Mouse (Mus musculus): Measurements from ENCODE around the gene Ikzf2. TPM values are rescaled to one million over a fixed set of nuclear protein-coding genes. Genes with fewer than 3 reads are reported as not detected.
A peak's percentile ranks its signal among the peaks of the same experiment; 100 is the strongest.

Gene Ikzf2
- polyA plus RNA-seq, 1 experiment from 2014 or later, result 4.8 TPM

- 63% methylated on average over 2 of the region's 2 CpGs for WGBS
- ATAC-seq (ENCODE audit: insufficient number of reproducible peaks, insufficient read depth, low FRiP score, low TSS enrichment, low read depth), result no peak
These were observed 27.3 kb downstream of the Ikzf2 start for GRCm38 (mm10) chr1:69659779-69660178.

GRCm38 (mm10) chr1:69658051-69658450 is 29.0 kb downstream of the Ikzf2 start:
- H3K27me3 ChIP-seq, result no peaks in the 10 kb centered on the region
- no peak for ATAC-seq (ENCODE audit: insufficient number of reproducible peaks, insufficient read depth, low FRiP score, low TSS enrichment, low read depth)
- H3K36me3 ChIP-seq, result no peaks in the 10 kb centered on the region
- H3K9ac ChIP-seq (replicated peaks), result no peak overlapping the region
- H3K4me2 ChIP-seq, result no peak overlapping the region
- no peaks in the 10 kb centered on the region for H3K4me1 ChIP-seq (replicated peaks)
- 34% methylated on average over 6 of the region's 6 CpGs for WGBS
- no peak overlapping the region for H3K27ac ChIP-seq
- H3K9me3 ChIP-seq, result no peaks in the 10 kb centered on the region
- H3K4me3 ChIP-seq (replicated peaks), result no peak overlapping the region

More at GRCm38 (mm10) chr1:69659779-69660178, 27.3 kb downstream of the Ikzf2 start:
- H3K36me3 ChIP-seq, result no peaks in the 10 kb centered on the region
- no peaks in the 10 kb centered on the region for H3K27me3 ChIP-seq
- no peak overlapping the region for H3K9ac ChIP-seq (replicated peaks)
- H3K27ac ChIP-seq, result no peak overlapping the region
- no peaks in the 10 kb centered on the region for H3K9me3 ChIP-seq
- H3K4me1 ChIP-seq (replicated peaks), result no peaks in the 10 kb centered on the region
- H3K4me2 ChIP-seq, result no peak overlapping the region
- H3K4me3 ChIP-seq (replicated peaks), result no peak overlapping the region

GRCm38 (mm10) chr1:69657455-69657854 is 29.6 kb downstream of the Ikzf2 start:
- Histone ChIP-seq H3K4me3 (replicated peaks) (no peak overlapping the region), H3K4me2 (no peak overlapping the region), H3K27me3 (no peaks in the 10 kb centered on the region), H3K9me3 (no peaks in the 10 kb centered on the region), H3K36me3 (no peaks in the 10 kb centered on the region), H3K4me1 (replicated peaks) (no peaks in the 10 kb centered on the region), H3K27ac (no peak overlapping the region), H3K9ac (replicated peaks) (no peak overlapping the region)
- ATAC-seq (ENCODE audit: insufficient number of reproducible peaks, insufficient read depth, low FRiP score, low TSS enrichment, low read depth), result no peak
- 57% methylated on average over 3 of the region's 3 CpGs for WGBS

GRCm38 (mm10) chr1:69656929-69657328 is 30.1 kb downstream of the Ikzf2 start:
- Histone ChIP-seq H3K9me3 (no peaks in the 10 kb centered on the region), H3K4me2 (no peak overlapping the region), H3K27ac (no peak overlapping the region), H3K4me1 (replicated peaks) (no peaks in the 10 kb centered on the region), H3K36me3 (no peaks in the 10 kb centered on the region), H3K27me3 (no peaks in the 10 kb centered on the region), H3K9ac (replicated peaks) (no peak overlapping the region), H3K4me3 (replicated peaks) (no peak overlapping the region)
- no peak for ATAC-seq (ENCODE audit: insufficient number of reproducible peaks, insufficient read depth, low FRiP score, low TSS enrichment, low read depth)
- 37% methylated on average over 16 of the region's 16 CpGs for WGBS

GRCm38 (mm10) chr1:69656047-69656782 is 30.8 kb downstream of the Ikzf2 start:
- Histone ChIP-seq H3K27ac (no peak overlapping the region), H3K27me3 (no peaks in the 10 kb centered on the region), H3K36me3 (no peaks in the 10 kb centered on the region), H3K9me3 (no peaks in the 10 kb centered on the region), H3K4me2 (no peak overlapping the region), H3K4me1 (replicated peaks) (no peaks in the 10 kb centered on the region), H3K4me3 (replicated peaks) (no peak overlapping the region), H3K9ac (replicated peaks) (no peak overlapping the region)
- 75% methylated on average over 5 of the region's 5 CpGs for WGBS
- ATAC-seq (ENCODE audit: insufficient number of reproducible peaks, insufficient read depth, low FRiP score, low TSS enrichment, low read depth), result no peak

GRCm38 (mm10) chr1:69655368-69655767 is 31.7 kb downstream of the Ikzf2 start:
- Histone ChIP-seq H3K9ac (replicated peaks) (no peak overlapping the region), H3K36me3 (no peaks in the 10 kb centered on the region), H3K27me3 (no peaks in the 10 kb centered on the region), H3K4me2 (no peak overlapping the region), H3K27ac (no peak overlapping the region), H3K9me3 (no peaks in the 10 kb centered on the region), H3K4me3 (replicated peaks) (no peak overlapping the region), H3K4me1 (replicated peaks) (no peaks in the 10 kb centered on the region)
- WGBS, result 81% methylated on average over 5 of the region's 5 CpGs
- no peak for ATAC-seq (ENCODE audit: insufficient number of reproducible peaks, insufficient read depth, low FRiP score, low TSS enrichment, low read depth)

- H3K4me3 ChIP-seq (replicated peaks), result no peak overlapping the region
- H3K9me3 ChIP-seq, result no peaks in the 10 kb centered on the region
- ATAC-seq (ENCODE audit: insufficient number of reproducible peaks, insufficient read depth, low FRiP score, low TSS enrichment, low read depth), result no peak
- H3K27me3 ChIP-seq, result no peaks in the 10 kb centered on the region
- no peaks in the 10 kb centered on the region for H3K36me3 ChIP-seq
- H3K4me2 ChIP-seq, result no peak overlapping the region
- H3K9ac ChIP-seq (replicated peaks), result no peak overlapping the region
- WGBS, result 77% methylated on average over 1 of the region's 1 CpGs
- no peaks in the 10 kb centered on the region for H3K4me1 ChIP-seq (replicated peaks)
- no peak overlapping the region for H3K27ac ChIP-seq
These were observed 32.1 kb downstream of the Ikzf2 start for GRCm38 (mm10) chr1:69654955-69655354.

- whole genome bisulfite sequencing, result 87% methylated on average over 2 of the region's 2 CpGs
- Histone ChIP-seq H3K27ac (no peak overlapping the region), H3K4me2 (no peak overlapping the region), H3K4me3 (replicated peaks) (no peak overlapping the region), H3K9me3 (no peaks in the 10 kb centered on the region), H3K9ac (replicated peaks) (no peak overlapping the region), H3K27me3 (no peaks in the 10 kb centered on the region), H3K4me1 (replicated peaks) (no peaks in the 10 kb centered on the region), H3K36me3 (no peaks in the 10 kb centered on the region)
- no peak for ATAC-seq (ENCODE audit: insufficient number of reproducible peaks, insufficient read depth, low FRiP score, low TSS enrichment, low read depth)
These were observed 33.6 kb downstream of the Ikzf2 start for GRCm38 (mm10) chr1:69653419-69653818.

- H3K9ac ChIP-seq (replicated peaks), result no peak overlapping the region
- no peaks in the 10 kb centered on the region for H3K9me3 ChIP-seq
- H3K4me2 ChIP-seq, result no peak overlapping the region
- no peak for ATAC-seq (ENCODE audit: insufficient number of reproducible peaks, insufficient read depth, low FRiP score, low TSS enrichment, low read depth)
- H3K36me3 ChIP-seq, result no peaks in the 10 kb centered on the region
- no peak overlapping the region for H3K4me3 ChIP-seq (replicated peaks)
- H3K4me1 ChIP-seq (replicated peaks), result no peaks in the 10 kb centered on the region
- no peaks in the 10 kb centered on the region for H3K27me3 ChIP-seq
- H3K27ac ChIP-seq, result no peak overlapping the region
- WGBS, result 89% methylated on average over 4 of the region's 4 CpGs
These were observed 43.9 kb downstream of the Ikzf2 start for GRCm38 (mm10) chr1:69643138-69643537.

- H3K36me3 ChIP-seq, result no peaks in the 10 kb centered on the region
- no peak overlapping the region for H3K4me2 ChIP-seq
- 85% methylated on average over 6 of the region's 6 CpGs for WGBS
- H3K4me1 ChIP-seq (replicated peaks), result no peaks in the 10 kb centered on the region
- no peaks in the 10 kb centered on the region for H3K9me3 ChIP-seq
- no peaks in the 10 kb centered on the region for H3K27me3 ChIP-seq
- no peak overlapping the region for H3K4me3 ChIP-seq (replicated peaks)
- no peak overlapping the region for H3K9ac ChIP-seq (replicated peaks)
- ATAC-seq (ENCODE audit: insufficient number of reproducible peaks, insufficient read depth, low FRiP score, low TSS enrichment, low read depth), result no peak
- no peak overlapping the region for H3K27ac ChIP-seq
These were observed 45.1 kb downstream of the Ikzf2 start for GRCm38 (mm10) chr1:69641986-69642385.

- no peak overlapping the region for H3K4me2 ChIP-seq
- H3K27me3 ChIP-seq, result no peaks in the 10 kb centered on the region
- H3K9me3 ChIP-seq, result no peaks in the 10 kb centered on the region
- H3K27ac ChIP-seq, result no peak overlapping the region
- WGBS, result 80% methylated on average over 8 of the region's 8 CpGs
- no peak overlapping the region for H3K4me3 ChIP-seq (replicated peaks)
- no peaks in the 10 kb centered on the region for H3K36me3 ChIP-seq
- H3K4me1 ChIP-seq (replicated peaks), result no peaks in the 10 kb centered on the region
- no peak overlapping the region for H3K9ac ChIP-seq (replicated peaks)
- no peak for ATAC-seq (ENCODE audit: insufficient number of reproducible peaks, insufficient read depth, low FRiP score, low TSS enrichment, low read depth)
These were observed 48.7 kb downstream of the Ikzf2 start for GRCm38 (mm10) chr1:69638321-69638720.

GRCm38 (mm10) chr1:69637907-69638306 is 49.1 kb downstream of the Ikzf2 start:
- Histone ChIP-seq H3K27me3 (no peaks in the 10 kb centered on the region), H3K4me2 (no peak overlapping the region), H3K9ac (replicated peaks) (no peak overlapping the region), H3K4me3 (replicated peaks) (no peak overlapping the region), H3K36me3 (no peaks in the 10 kb centered on the region), H3K27ac (no peak overlapping the region), H3K9me3 (no peaks in the 10 kb centered on the region), H3K4me1 (replicated peaks) (no peaks in the 10 kb centered on the region)
- 53% methylated on average over 3 of the region's 3 CpGs for WGBS
- ATAC-seq (ENCODE audit: insufficient number of reproducible peaks, insufficient read depth, low FRiP score, low TSS enrichment, low read depth), result peak; percentile 78

All from limb, embryonic 12.5 days (tissue).